Mouse (Mus musculus) G1E (cell line): ENCODE measurements around the gene Cenpv. TPM values are rescaled to one million over a fixed set of nuclear protein-coding genes. Genes with fewer than 3 reads are reported as not detected.
A peak's percentile ranks its signal among the peaks of the same experiment; 100 is the strongest.

Source experiments
- ATAC-seq: 2 replicates; pipeline ENCODE4 v1.8.0; 2016; ENCODE audit warnings: mild to moderate bottlenecking; ENCODE audit not compliant: insufficient number of reproducible peaks, poor library complexity, low FRiP score, severe bottlenecking; ENCODE audit errors: extremely low read depth
- DNase-seq: peaks from one replicate; pipeline ENCODE4 v3.0.0; 2012; ENCODE audit warnings: low spot score
- H3K27me3 ChIP-seq: 2 replicates; pipeline ENCODE4 v1.6.1; 2012; ENCODE audit warnings: mild to moderate bottlenecking, low read length, inconsistent platforms; ENCODE audit not compliant: insufficient read depth
- H3K36me3 ChIP-seq: replicated peaks from 2 replicates; pipeline ENCODE3; 2012; ENCODE audit warnings: mild to moderate bottlenecking, inconsistent platforms
- H3K4me1 ChIP-seq: 2 replicates; pipeline ENCODE4 v1.6.1; 2012; ENCODE audit warnings: low read depth, low read length, inconsistent platforms, mixed read lengths; ENCODE audit not compliant: insufficient read depth
- H3K4me3 ChIP-seq: 2 replicates; pipeline ENCODE4 v1.5.1; 2012; ENCODE audit warnings: low read depth, mild to moderate bottlenecking, inconsistent platforms, low read length, moderate library complexity, mixed read lengths
- H3K9me3 ChIP-seq: replicated peaks from 2 replicates; pipeline ENCODE4 v1.6.1; 2012; ENCODE audit warnings: inconsistent platforms
- CTCF ChIP-seq: IDR thresholded peaks from 2 replicates; pipeline ENCODE4 v1.5.1; 2012; ENCODE audit warnings: low read depth, low read length, inconsistent platforms, mixed read lengths
- GATA1 ChIP-seq: IDR thresholded peaks from 2 replicates; pipeline ENCODE4 v1.6.1; 2012; ENCODE audit warnings: borderline replicate concordance, low read length, inconsistent platforms, mixed read lengths
- GATA2 ChIP-seq: IDR thresholded peaks from 2 replicates; pipeline ENCODE4 v1.6.1; 2012; ENCODE audit warnings: low read depth, low read length, inconsistent platforms, borderline replicate concordance
- POLR2AphosphoS5 ChIP-seq: IDR thresholded peaks from 2 replicates; pipeline ENCODE4 v1.6.1; 2012; ENCODE audit warnings: low read depth, low read length, inconsistent platforms; ENCODE audit not compliant: insufficient replicate concordance
- TAL1 ChIP-seq: conservative IDR thresholded peaks from 2 replicates; pipeline ENCODE4 v1.6.1; 2012; ENCODE audit warnings: low read depth, low read length, inconsistent platforms, mixed read lengths
- polyA plus RNA-seq: library from polyadenylated mRNA; stranded (reverse); fragments of >175 nt; gene quantifications from 2 replicates; pipeline ENCODE4 v1.2.3, GENCODE M21; 2012
- total RNA-seq, 2 experiments: library from RNA; stranded (forward) in 1 of 2; stranded (reverse) in 1 of 2; fragments of 200-1000 nt in 1 of 2; fragments of >200 nt in 1 of 2; fragmentation: Nextera tagmentation in 1 of 2; gene quantifications; 2 replicates each; pipeline ENCODE4 v1.2.3; 2014 to 2017

Cenpv gene
- total and polyA plus RNA-seq, 3 experiments: 67.5 to 191 (median 111) TPM

GRCm38 (mm10) chr11:62500529-62500928, 38.5 kb downstream of the Cenpv start:
- Histone ChIP-seq H3K4me3 (no peak overlapping the region), H3K4me1 (peaks cover 6% of the 10 kb centered on the region), H3K36me3 (peaks cover 30% of the 10 kb centered on the region), H3K9me3 (no peaks in the 10 kb centered on the region), H3K27me3 (no peaks in the 10 kb centered on the region)
- DNase-seq (no peak), ATAC-seq (no peak)
- TF ChIP-seq GATA2 (no peak), TAL1 (no peak), GATA1 (no peak), CTCF (no peak)

DNA sequence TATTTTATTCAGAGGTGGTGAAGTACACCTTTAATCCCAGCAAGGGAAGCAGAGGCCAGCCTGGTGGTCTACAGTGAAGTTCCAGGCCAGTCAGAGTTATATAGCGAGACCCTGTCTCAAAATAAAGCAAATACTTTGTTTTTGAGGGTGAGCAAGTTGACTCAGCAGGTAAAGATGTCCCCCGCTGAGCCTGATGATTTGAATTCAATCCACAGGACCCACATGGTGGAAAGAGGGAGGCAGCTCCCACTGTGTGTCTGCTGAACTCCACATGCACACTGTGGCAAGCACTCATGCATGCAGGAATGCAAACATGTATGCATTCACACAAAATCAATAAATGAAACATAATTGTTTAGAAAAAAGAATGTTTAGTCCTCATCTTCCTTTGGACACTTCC, 40.3 kb downstream of the Cenpv start:
- Histone ChIP-seq H3K4me3 (no peak overlapping the region), H3K27me3 (no peaks in the 10 kb centered on the region), H3K4me1 (peaks cover 22% of the 10 kb centered on the region), H3K9me3 (no peaks in the 10 kb centered on the region), H3K36me3 (peaks cover 30% of the 10 kb centered on the region)
- TF ChIP-seq GATA1 (no peak), GATA2 (no peak), CTCF (no peak), TAL1 (no peak), POLR2AphosphoS5 (no peak)
- ATAC-seq (no peak), DNase-seq (no peak)

DNA sequence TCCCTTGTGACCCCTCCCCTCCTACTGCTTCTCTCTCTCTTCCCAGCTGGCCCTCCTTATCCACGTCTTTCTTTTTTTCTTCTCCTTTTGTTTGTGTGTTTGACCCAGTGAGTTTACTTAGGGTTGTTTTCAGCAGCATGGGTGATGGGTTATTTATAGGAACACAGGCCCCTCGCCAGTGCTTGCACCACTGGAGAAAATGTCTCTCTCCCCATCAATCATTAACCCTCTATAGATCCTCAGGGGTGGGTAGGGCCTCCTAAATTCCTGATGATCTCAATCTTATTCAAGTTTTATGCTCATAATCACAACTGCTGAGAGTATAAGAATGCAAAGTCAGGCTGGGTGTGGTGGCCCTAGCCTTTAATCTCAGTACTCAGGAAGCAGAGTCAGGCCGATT, 41.9 kb downstream of the Cenpv start:
- no peak for ATAC-seq
- Histone ChIP-seq H3K4me1 (peaks cover 22% of the 10 kb centered on the region), H3K36me3 (peaks cover 30% of the 10 kb centered on the region), H3K27me3 (no peaks in the 10 kb centered on the region), H3K9me3 (no peaks in the 10 kb centered on the region), H3K4me3 (no peak overlapping the region)
- TF ChIP-seq GATA2 (no peak), TAL1 (no peak), CTCF (no peak), POLR2AphosphoS5 (no peak), GATA1 (no peak)
- no peak for DNase-seq

DNA sequence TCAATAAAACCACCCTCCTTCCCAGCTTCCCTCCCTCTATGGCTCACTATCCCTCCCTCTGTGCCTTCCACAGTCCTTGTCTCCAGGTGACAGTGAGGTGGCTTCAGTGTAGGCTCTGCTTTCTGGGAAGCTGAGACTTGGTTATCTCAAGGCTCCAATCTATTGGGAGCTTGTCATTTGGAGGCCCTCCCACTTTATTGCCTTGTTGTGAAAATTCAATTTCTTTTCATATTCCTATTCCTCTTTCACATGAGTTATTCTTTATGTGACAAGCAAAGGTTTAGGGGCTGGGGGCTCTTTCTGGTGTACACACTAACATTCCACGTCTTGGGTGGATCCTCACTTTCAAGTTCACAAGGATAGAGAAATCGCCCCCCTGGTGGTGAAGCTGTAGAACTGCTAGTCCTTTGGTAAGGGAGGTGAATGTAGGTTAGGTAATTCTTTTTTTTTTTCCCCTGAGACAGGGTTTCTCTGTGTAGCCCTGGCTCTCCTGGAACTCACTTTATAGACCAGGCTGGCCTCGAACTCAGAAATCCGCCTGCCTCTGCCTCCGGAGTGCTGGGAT, 42.8 kb downstream of the Cenpv start:
- ATAC-seq: peak; percentile 22; the same call in 1 of the 2 replicates

DNA sequence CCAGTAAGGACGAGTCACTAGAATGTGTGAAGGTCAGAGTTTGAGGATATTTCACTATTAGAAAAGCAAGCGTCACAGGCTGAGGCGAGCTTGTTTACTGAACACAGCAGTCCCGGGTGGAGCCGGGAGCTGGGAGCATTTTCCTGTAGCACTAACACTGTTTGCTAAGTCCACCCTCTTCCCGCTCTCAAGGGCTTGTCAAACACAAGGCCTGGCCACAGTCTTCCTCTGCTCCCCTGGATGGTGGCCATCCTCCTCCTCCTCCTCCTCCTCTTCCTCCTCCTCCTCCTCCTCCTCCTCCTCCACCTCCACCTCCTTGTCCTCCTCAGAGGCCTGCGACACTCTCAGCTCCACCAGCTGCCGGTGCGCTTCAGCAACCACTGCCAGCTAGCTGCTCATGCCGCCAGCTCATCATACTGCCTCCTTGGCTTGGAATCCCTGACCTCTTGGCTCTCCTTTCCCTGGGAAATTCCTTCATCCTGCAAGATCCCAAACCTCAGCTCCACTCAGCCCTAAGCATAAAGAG, 43.7 kb downstream of the Cenpv start:
- TF ChIP-seq CTCF (no peak), POLR2AphosphoS5 (no peak), GATA1 (no peak), GATA2 (no peak), TAL1 (no peak)
- Histone ChIP-seq H3K9me3 (no peaks in the 10 kb centered on the region), H3K4me1 (peaks cover 32% of the 10 kb centered on the region), H3K27me3 (no peaks in the 10 kb centered on the region), H3K4me3 (no peak overlapping the region), H3K36me3 (peaks cover 34% of the 10 kb centered on the region)
- ATAC-seq: no peak
- no peak for DNase-seq

More for the DNA sequence above, 42.8 kb downstream of the Cenpv start:
- Histone ChIP-seq H3K27me3 (no peaks in the 10 kb centered on the region), H3K36me3 (peaks cover 31% of the 10 kb centered on the region), H3K4me3 (no peak overlapping the region), H3K9me3 (no peaks in the 10 kb centered on the region), H3K4me1 (peaks cover 25% of the 10 kb centered on the region)
- DNase-seq: peak; percentile 32
- TF ChIP-seq GATA2: no peak
- TF ChIP-seq GATA1: no peak
- TF ChIP-seq CTCF: peak; percentile 67
- no peak for TF ChIP-seq TAL1

DNA sequence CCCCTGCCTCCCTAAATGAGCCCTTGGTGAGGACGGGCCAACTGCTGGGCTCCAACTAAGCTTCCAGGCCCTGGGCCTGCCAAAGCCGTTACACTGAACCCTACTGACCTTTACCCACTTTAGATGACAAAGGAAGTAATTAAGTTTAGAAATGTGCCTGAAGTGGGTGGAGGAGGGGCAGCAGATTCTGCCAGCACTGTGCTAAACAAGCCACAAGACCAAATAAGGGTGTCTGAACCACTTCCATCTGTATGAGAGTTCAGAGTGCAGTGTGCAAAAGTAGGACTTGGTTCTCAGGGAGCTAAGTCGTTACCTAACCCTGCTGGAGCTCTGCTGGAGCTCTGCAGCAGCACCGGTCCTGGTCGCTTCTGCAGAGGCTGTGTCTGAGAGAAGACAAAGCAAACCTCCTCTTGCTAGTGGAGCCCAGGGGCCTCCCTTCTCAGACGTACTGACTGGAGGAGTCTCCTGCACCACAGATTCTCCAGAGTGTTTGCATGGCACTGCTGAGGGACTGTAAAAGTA, 44.2 kb downstream of the Cenpv start:
- DNase-seq: no peak
- no peak for TF ChIP-seq GATA1
- peak; percentile 15; the same call in 1 of the 2 replicates for ATAC-seq

DNA sequence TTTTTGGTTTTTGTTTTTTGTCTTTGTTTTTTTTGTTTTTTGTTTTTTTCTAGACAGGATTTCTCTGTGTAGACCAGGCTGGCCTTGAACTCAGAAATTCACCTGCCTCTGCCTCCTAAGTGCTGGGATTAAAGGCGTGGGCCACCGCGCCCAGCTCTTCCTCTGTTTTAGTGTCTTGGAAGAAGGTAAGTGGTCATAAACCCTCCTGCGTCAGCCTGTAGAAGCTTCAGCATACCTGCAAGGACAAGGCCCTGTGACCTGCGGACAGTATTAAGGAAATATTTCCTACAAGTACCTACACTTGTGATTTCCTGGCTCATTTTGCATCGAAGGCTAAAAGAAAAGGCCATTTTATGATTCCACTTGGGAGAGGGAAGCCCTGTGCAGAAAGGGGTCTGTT, 45.4 kb downstream of the Cenpv start:
- Histone ChIP-seq H3K36me3 (peaks cover 38% of the 10 kb centered on the region), H3K4me1 (peaks cover 45% of the 10 kb centered on the region), H3K9me3 (no peaks in the 10 kb centered on the region), H3K4me3 (no peak overlapping the region), H3K27me3 (no peaks in the 10 kb centered on the region)
- DNase-seq (no peak), ATAC-seq (no peak)
- TF ChIP-seq POLR2AphosphoS5 (no peak), GATA2 (no peak), GATA1 (no peak), TAL1 (no peak), CTCF (no peak)

More for the DNA sequence above, 44.2 kb downstream of the Cenpv start:
- H3K4me3 ChIP-seq: no peak overlapping the region; the same call in 1 of the 2 replicates
- no peaks in the 10 kb centered on the region for H3K27me3 ChIP-seq
- H3K36me3 ChIP-seq: peaks cover 34% of the 10 kb centered on the region
- H3K4me1 ChIP-seq: peaks cover 35% of the 10 kb centered on the region
- H3K9me3 ChIP-seq: no peaks in the 10 kb centered on the region
